Mouse (Mus musculus): ENCODE results near the gene Secisbp2l. TPM values are rescaled to one million over a fixed set of nuclear protein-coding genes. Genes with fewer than 3 reads are reported as not detected.

The Secisbp2l gene
- total and polyA plus RNA-seq, 3 experiments: 8.7 to 15.1 (median 8.9) TPM

- dilution Hi-C loops (cut with MboI; ENCODE audit: extremely low pct_ligation_motif_present, extremely low pct_unique_long_range_greater_than_20kb, low sequenced_read_pairs): no loop called here
These were observed 47.9 kb downstream of the Secisbp2l start for GRCm38 (mm10) chr2:125734741-125735140.

GRCm38 (mm10) chr2:125731763-125732560 lies 50.7 kb downstream of the Secisbp2l start:
- Histone ChIP-seq H3K79me2 (replicated peaks; ENCODE audit: control insufficient read depth, extremely low read depth, insufficient read depth, poor library complexity, severe bottlenecking) (no peaks in the 10 kb centered on the region), H3K27me3 (replicated peaks) (no peaks in the 10 kb centered on the region), H3K4me2 (ENCODE audit: insufficient read depth, low read depth, poor library complexity, severe bottlenecking) (peak overlapping the region; percentile 63; the same call in 1 of the 2 replicates), H3K9ac (ENCODE audit: insufficient read depth, low read depth) (no peak overlapping the region; the same call in 1 of the 2 replicates), H3K36me3 (replicated peaks in 1 of 2; ENCODE audit: control insufficient read depth in 1 of 2, insufficient read depth in 1 of 2, low read length in 1 of 2) (no peaks in the 10 kb centered on the region), H3K27ac (ENCODE audit: insufficient read depth, low read depth) (no peak overlapping the region), H3K4me3 (replicated peaks in 1 of 3; ENCODE audit: low read depth in 2 of 3, low read length in 2 of 3, poor library complexity in 1 of 3) (no peak overlapping the region), H3K4me1 (ENCODE audit: control insufficient read depth in 1 of 2, insufficient read depth in 2 of 2) (peaks cover 14 to 36% of the 10 kb centered on the region in 2 experiments), H3K9me3 (replicated peaks; ENCODE audit: low read length) (no peaks in the 10 kb centered on the region)
- TF ChIP-seq BHLHE40 (IDR thresholded peaks at IDR 0.05; ENCODE audit: low read depth, low read length) (no peak), RAD21 (IDR thresholded peaks at IDR 0.05; ENCODE audit: low read depth, low read length) (peak; percentile 60), CTCF (conservative IDR thresholded peaks at IDR 0.05 in 1 of 2, IDR thresholded peaks at IDR 0.05 in 1 of 2; ENCODE audit: low read depth in 2 of 2, low read length in 2 of 2) (peak; percentile 64 to 84), SMC3 (IDR thresholded peaks at IDR 0.05; ENCODE audit: low read depth, low read length) (peak; percentile 92), KAT2A (IDR thresholded peaks at IDR 0.05; ENCODE audit: insufficient replicate concordance, low read length) (no peak), E2F4 (IDR thresholded peaks at IDR 0.05; ENCODE audit: insufficient replicate concordance, low read depth, low read length) (no peak)
- peak; percentile 73 for DNase-seq (ENCODE audit: extremely low read depth)
- in situ Hi-C loops (cut with MboI; ENCODE audit: low pct_ligation_motif_present, low pct_unique_long_range_greater_than_20kb, low sequenced_read_pairs): no loop called here
- dilution Hi-C loops (cut with MboI; ENCODE audit: extremely low pct_ligation_motif_present, extremely low pct_unique_long_range_greater_than_20kb, low sequenced_read_pairs): no loop called here

More at GRCm38 (mm10) chr2:125734741-125735140, 47.9 kb downstream of the Secisbp2l start:
- no peak overlapping the region for H3K4me2 ChIP-seq (ENCODE audit: insufficient read depth, low read depth, poor library complexity, severe bottlenecking)
- TF ChIP-seq GABPA (IDR thresholded peaks at IDR 0.05; ENCODE audit: insufficient replicate concordance, low read depth, low read length) (no peak), SIN3A (IDR thresholded peaks at IDR 0.05; ENCODE audit: low read length) (no peak), NELFE (IDR thresholded peaks at IDR 0.05; ENCODE audit: low read depth, low read length) (no peak), MAX (IDR thresholded peaks at IDR 0.05; ENCODE audit: low read length) (no peak)
- H3K9me3 ChIP-seq (replicated peaks; ENCODE audit: low read length): no peaks in the 10 kb centered on the region
- no peak for DNase-seq (ENCODE audit: extremely low read depth)
- in situ Hi-C loops (cut with MboI; ENCODE audit: low pct_ligation_motif_present, low pct_unique_long_range_greater_than_20kb, low sequenced_read_pairs): no loop called here
- H3K27ac ChIP-seq (ENCODE audit: insufficient read depth, low read depth): no peak overlapping the region
- no peaks in the 10 kb centered on the region for H3K79me2 ChIP-seq (replicated peaks; ENCODE audit: control insufficient read depth, extremely low read depth, insufficient read depth, poor library complexity, severe bottlenecking)
- H3K4me1 ChIP-seq (ENCODE audit: control insufficient read depth in 1 of 2, insufficient read depth in 2 of 2): peaks cover 14 to 36% of the 10 kb centered on the region in 2 experiments
- H3K36me3 ChIP-seq (replicated peaks in 1 of 2; ENCODE audit: control insufficient read depth in 1 of 2, insufficient read depth in 1 of 2, low read length in 1 of 2): peaks cover 6 to 14% of the 10 kb centered on the region in 2 experiments
- H3K9ac ChIP-seq (ENCODE audit: insufficient read depth, low read depth): no peak overlapping the region
- H3K27me3 ChIP-seq (replicated peaks): no peaks in the 10 kb centered on the region
- H3K4me3 ChIP-seq (replicated peaks in 1 of 3; ENCODE audit: low read depth in 2 of 3, low read length in 2 of 3, poor library complexity in 1 of 3): no peak overlapping the region

- peaks cover 4% of the 10 kb centered on the region for H3K27me3 ChIP-seq (replicated peaks)
- H3K36me3 ChIP-seq (replicated peaks in 1 of 2; ENCODE audit: control insufficient read depth in 1 of 2, insufficient read depth in 1 of 2, low read length in 1 of 2): no peaks in the 10 kb centered on the region
- TF ChIP-seq ETS1 (conservative IDR thresholded peaks at IDR 0.05; ENCODE audit: low read depth, low read length): peak; percentile 34; the same call in 1 of the 2 replicates
- TF ChIP-seq RAD21 (IDR thresholded peaks at IDR 0.05; ENCODE audit: low read depth, low read length): no peak
- TF ChIP-seq RCOR1 (conservative IDR thresholded peaks at IDR 0.05; ENCODE audit: low read depth, low read length): no peak
- TF ChIP-seq MAZ (IDR thresholded peaks at IDR 0.05; ENCODE audit: low read depth, low read length): no peak
- TF ChIP-seq CHD2 (IDR thresholded peaks at IDR 0.05; ENCODE audit: low read length): peak; percentile 63; the same call in 1 of the 2 replicates
- H3K4me3 ChIP-seq (replicated peaks in 1 of 3; ENCODE audit: low read depth in 2 of 3, low read length in 2 of 3, poor library complexity in 1 of 3): no peak overlapping the region
- DNase-seq (ENCODE audit: extremely low read depth): no peak
- peak overlapping the region; percentile 67; the same call in 1 of the 2 replicates for H3K9ac ChIP-seq (ENCODE audit: insufficient read depth, low read depth)
- H3K27ac ChIP-seq (ENCODE audit: insufficient read depth, low read depth): no peak overlapping the region
- no peaks in the 10 kb centered on the region for H3K79me2 ChIP-seq (replicated peaks; ENCODE audit: control insufficient read depth, extremely low read depth, insufficient read depth, poor library complexity, severe bottlenecking)
- H3K4me2 ChIP-seq (ENCODE audit: insufficient read depth, low read depth, poor library complexity, severe bottlenecking): peak overlapping the region; percentile 100
- H3K4me1 ChIP-seq (ENCODE audit: control insufficient read depth in 1 of 2, insufficient read depth in 2 of 2): peaks cover 2 to 27% of the 10 kb centered on the region in 2 experiments; a peak in 3 of 4 replicates
- in situ Hi-C loops (cut with MboI; ENCODE audit: low pct_ligation_motif_present, low pct_unique_long_range_greater_than_20kb, low sequenced_read_pairs): loop anchor here (5.0 kb wide), 1 partner anchor 62 kb away; no protein-coding TSS in a partner anchor
- dilution Hi-C loops (cut with MboI; ENCODE audit: extremely low pct_ligation_motif_present, extremely low pct_unique_long_range_greater_than_20kb, low sequenced_read_pairs): no loop called here
- H3K9me3 ChIP-seq (replicated peaks; ENCODE audit: low read length): no peaks in the 10 kb centered on the region
These were observed 58.0 kb downstream of the Secisbp2l start for GRCm38 (mm10) chr2:125724546-125725114.

All from CH12.LX (cell line).